Mouse (Mus musculus) left cerebral cortex, postnatal 25 days (tissue): ENCODE data around the gene Zfp146. TPM values are rescaled to one million over a fixed set of nuclear protein-coding genes. Genes with fewer than 3 reads are reported as not detected.
"Not testable (repeated sequence)": the region's sequence is repeated elsewhere in the genome, so short reads cannot be mapped to it uniquely, and the experiment has no call there.

Source experiments
- DNase-seq, 2 experiments: peaks; one replicate each; pipeline ENCODE4 v3.0.0; 2022; ENCODE audit warnings: low spot score in 2 of 2, mixed read lengths in 1 of 2
- intact Hi-C: fragments of 180-260 bp; cut with DNase I; formaldehyde crosslinking; loops from one replicate; pipeline ENCODE4 v1.15.1; 2025
- total RNA-seq, 2 experiments: library from RNA; stranded (reverse); gene quantifications; 2 replicates each; pipeline ENCODE4 v1.2.3; 2021

Zfp146 gene
- total RNA-seq, 2 experiments from 2014 or later, result 48.5 to 49.7 TPM

DNA sequence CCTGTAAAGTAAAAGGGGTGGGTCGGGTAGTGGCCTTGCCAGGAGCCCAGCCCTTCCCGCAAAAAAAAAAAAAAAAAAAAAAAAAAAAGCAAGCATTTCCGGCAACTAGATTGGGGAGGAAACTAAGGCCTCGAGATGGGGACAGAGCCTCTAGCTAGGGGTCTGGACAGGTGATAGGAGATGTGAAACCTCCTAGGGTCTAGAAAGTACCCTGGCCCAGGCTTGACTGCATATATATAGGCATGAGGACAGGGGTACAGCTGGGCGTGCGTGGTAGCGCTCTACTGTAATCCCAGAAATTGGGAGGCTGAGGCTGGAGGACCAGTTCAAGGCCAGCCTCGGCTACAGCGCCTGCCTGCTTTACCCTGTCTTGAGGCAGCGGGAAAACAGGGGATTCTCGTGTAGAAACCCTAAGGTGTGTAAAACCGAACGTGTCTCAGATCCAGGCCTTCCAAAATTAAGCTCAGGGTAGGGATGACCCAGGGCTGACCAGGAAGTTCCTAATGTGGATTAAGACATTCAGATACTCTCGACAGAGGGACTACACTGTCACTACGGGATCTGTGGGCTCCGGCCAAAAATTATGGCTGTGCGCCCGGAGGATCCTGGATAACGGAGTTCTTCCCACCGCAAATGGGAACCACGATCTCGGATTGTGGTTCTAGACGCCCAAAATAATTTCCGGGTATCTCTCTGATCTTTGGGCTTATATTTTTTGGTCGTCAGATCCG lies 24.7 kb upstream of the Zfp146 start:
- intact Hi-C loops, result no loop called here
- peak in 1 of 2 experiments; percentile 50 for DNase-seq

DNA sequence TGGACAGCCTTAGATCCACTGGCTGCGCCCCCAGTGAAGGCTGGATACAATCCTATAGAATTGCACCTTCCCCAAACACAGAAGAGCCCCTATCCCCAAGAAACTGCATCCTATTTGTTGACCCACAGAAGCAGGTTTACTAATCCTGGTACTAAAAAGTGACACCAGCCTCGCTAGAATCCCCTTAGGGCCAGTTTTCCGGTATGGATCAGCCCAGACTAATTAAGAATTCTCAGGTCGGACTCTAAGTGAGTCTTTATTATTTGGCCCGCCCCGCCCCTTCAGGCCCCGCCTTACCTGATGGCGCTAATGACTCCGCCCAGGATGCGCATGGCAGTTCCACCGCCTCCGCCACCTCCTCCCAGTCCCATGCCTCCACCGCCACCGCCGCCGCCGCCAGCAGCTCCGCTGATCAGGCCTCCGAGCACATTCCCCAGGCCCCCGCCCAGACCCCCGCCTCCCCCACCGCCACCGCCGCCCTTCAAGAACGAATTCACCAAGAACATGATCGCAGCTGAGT lies 24.1 kb upstream of the Zfp146 start:
- peak; percentile 61 to 71 for DNase-seq
- intact Hi-C loops, result no loop called here

DNA sequence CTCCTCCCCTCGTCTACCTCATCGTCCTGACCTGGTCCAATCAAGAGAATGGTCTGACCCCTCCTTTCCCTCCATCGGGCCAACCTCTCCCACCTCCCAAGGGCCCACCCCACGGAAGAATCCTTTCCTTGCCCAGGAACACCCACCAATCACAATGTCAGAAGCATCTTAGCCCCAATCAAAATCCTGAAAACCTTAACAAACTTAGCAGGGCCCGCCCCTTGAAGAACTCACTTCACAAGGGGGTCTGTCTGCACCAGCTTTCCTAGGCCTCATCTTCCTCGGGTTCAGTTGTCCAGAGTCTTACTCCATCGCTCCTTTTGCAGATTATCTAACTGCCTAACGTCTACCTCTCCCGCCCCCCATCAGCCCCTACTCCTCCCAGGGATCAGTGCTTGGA lies 23.5 kb upstream of the Zfp146 start:
- no peak for DNase-seq
- intact Hi-C loops, result no loop called here

DNA sequence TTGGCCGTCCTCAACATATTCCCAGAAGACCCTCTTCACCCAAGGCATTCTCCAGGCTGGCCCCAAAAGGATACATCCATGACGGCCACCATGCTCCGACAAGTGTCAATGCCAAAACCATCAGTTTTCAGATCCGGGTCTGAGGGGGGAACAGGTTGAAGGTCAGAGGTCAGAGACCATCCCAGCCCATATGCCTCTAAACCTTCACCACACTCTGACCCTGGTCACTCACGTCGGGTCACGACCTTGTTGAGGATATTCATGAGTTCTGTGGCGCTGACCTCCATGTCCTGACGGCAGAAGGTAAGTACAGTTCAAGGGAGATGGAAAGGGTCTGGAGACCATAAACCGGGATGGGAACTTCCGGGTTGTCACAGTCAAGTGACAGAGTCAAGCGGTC lies 22.5 kb upstream of the Zfp146 start:
- intact Hi-C loops, result no loop called here
- no peak for DNase-seq

DNA sequence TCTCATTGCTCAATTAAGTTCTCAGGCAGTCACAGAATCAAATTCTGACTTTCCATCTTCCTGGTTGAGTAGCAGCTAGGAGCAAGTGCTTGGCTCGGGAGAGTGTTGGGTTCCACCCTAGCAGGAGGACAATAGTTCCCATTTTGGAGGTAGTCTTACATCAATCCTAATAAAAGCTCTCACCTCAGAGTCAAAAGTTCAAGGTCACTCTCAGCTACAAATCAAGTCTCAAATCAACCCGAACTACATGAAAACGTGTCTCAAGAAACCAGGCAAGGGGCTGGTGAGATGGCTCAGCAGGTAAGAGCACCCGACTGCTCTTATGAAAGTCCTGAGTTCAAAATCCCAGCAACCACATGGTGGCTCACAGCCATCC lies 19.6 kb upstream of the Zfp146 start:
- DNase-seq, result no peak
- intact Hi-C loops, result no loop called here

DNA sequence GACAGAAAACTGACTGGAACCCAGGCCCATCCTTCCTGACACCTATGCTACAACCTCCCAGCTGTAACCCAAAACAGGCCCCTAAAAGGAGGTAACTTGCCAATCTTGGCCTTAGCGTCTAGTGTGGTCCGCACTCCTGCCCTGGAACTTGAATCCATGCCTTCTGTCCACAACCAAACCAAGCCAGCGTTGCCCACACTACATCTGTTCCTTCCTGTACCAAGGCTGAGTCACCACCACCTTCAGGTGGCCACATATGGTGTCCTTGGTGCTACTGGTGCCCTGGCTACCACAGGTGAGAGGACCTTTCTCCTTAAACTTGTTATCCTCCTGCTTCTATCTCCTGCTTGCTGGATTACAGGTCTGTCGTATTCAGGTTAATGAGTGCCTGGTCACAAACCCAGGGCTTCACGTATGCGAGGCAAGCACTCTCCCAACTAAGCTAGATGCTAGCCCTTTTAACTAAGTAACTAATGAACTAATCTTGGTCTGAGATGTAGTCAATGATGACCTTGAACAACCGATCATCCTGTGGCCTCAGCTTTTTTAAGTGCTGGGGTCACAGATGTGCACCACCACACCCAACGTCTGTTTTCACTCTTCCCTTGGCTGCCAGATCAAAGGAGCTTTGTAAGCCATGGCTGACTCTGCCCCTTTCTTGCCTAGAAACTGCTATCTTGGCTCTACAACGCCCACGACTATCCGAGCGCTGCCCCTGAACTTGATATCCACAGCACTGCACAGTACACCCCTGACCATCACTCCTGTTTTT lies 19.0 kb upstream of the Zfp146 start:
- no peak for DNase-seq
- intact Hi-C loops, result no loop called here

DNA sequence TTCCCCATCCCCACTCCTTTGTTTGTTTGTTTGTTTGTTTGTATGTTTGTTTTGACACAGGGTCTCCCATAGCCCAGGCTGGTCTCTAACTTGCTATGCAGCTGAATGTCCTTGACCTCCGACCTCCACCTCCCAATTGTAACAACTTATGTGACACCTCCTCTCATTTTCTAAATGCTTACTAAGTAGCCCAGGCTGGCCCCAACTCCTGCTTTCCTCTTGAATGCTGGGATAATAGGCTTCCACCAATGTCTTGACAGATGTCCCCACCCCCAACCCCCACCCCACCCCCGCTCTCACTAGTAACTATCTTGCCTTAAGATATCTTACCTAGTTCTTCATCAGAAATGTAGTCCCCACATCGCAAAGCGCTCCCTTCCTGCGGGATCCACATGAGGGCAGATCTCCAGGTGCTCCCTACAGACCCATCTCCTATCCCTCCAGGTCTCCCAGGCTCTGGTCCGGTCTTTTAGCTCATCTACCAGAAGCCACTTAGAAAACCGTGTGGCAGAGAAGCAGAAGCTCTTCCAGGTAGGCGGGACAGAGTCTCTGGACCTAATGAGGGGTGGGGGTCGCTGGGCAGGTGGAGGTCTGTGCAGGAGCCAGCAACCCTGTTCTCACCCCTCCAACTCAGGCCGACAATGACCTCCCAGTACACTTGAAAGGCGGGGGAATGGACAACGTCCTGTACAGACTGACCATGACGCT lies 15.2 kb upstream of the Zfp146 start:
- no peak for DNase-seq
- intact Hi-C loops, result loop anchor here (5.0 kb wide), 1 partner anchor 33 kb away; no protein-coding TSS in a partner anchor

DNA sequence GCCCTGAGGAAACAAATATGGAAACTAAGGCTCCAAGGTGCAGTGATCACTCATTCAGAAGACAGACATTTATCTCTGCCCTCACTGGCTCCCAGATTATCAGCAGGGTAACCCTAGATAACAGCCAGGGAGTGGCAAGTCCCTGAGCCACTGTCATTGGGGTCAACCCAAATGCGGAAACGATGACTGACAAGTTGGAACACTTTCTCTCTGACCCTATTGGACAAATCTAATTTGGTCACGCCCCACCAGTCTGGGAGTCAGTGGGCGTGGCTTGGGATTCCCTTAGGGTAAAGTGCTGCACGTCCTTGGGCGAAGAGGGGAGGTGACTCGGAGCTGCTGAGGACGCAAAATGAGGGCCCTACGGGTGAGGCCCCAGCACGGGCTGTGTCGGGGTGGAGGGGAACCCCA lies 14.3 kb upstream of the Zfp146 start, which contains the start of gene Cox7a1:
Gene Cox7a1 (plus strand): TSS at position 266 of the 411 bp plus-strand sequence.
- intact Hi-C loops, result loop anchor here (5.0 kb wide), 1 partner anchor 33 kb away; no protein-coding TSS in a partner anchor
- DNase-seq, result peak; percentile 53 to 68

DNA sequence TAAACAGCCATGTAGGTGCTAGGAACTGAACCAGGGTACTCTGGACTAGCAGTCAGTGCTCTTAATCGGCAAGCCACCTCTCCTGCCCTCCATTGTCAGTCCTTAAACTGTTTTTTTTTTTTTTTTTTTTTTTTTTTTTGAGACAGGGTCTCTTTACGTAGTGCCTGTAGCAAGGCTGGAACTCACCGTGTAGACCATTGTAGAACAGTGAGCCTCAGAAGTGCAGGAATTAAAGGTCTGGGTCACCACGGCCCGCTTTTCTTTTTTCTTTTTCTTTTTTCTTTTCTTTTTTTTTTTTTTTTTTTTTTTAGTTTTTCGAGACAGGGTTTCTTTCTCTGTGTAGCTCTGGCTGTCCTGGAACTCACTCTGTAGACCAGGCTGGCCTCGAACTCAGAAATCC lies 13.6 kb upstream of the Zfp146 start:
- not testable (repeated sequence) for DNase-seq
- intact Hi-C loops, result loop anchor here (5.0 kb wide), 1 partner anchor 34 kb away; no protein-coding TSS in a partner anchor

DNA sequence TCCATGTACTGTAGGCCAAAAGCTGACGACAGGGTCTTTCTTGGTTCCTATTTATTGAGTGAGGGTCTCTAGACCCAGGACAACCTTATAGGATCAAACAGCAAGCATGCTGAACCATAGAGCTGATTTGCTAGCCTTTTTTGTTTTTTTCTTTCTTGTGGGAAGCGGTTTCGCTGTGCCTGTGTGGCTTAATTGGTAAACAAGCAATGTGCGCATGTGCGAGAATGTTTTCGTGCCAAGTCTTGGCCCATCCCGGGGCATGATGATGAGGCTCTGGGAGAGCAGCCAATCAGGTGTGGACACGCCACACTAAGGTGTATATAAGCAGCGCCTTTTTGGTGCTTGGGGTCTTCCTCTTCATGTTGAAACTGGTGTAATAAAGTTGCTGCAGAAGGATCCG lies 12.4 kb upstream of the Zfp146 start:
- intact Hi-C loops, result loop anchor here (1.0 to 5.0 kb wide), 3 partner anchors 16 to 35 kb away; partner anchors contain the start of gene Capns1
- DNase-seq, result not testable (repeated sequence)

DNA sequence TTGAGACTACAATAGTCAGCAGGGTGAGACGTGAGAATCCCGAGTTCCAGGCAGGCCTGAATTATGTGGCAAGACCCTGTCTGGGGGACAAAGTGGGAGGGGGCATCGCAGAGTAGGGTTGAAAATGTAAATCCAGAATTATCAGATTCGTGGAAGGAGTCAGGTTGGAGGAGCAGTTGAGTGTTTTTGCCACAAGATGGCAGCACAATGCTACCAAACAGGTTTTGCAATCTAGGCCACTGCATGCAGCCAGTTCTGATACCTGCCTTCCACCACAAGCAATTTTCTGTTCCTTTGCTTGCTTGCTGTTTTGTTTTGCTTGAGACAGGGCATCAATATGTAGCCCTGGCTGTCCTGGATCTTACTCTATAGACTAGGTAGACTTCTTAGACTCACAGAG lies 11.8 kb upstream of the Zfp146 start:
- intact Hi-C loops, result loop anchor here (1.0 to 5.0 kb wide), 3 partner anchors 17 to 36 kb away; partner anchors contain the start of gene Capns1
- DNase-seq, result peak; percentile 74 to 77

DNA sequence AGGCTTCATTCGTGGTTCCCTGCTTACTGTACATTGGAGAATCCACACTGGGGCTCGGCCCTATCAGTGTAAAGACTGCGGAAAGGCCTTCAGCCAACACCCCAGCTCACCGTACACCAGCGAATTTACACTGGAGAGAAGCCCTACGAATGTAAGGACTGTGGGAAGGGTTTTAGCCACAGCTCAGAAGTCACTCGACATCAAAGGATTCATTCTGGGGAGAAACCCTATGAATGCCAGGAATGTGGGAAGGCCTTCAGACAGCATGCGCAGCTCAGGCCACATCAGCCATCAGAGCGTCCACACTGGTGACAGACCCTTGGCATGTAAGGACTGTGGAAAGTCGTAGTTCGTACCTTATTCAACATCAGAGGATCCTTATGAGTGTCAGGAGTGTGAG lies 8.7 kb upstream of the Zfp146 start:
- intact Hi-C loops, result no loop called here
- DNase-seq, result no peak

DNA sequence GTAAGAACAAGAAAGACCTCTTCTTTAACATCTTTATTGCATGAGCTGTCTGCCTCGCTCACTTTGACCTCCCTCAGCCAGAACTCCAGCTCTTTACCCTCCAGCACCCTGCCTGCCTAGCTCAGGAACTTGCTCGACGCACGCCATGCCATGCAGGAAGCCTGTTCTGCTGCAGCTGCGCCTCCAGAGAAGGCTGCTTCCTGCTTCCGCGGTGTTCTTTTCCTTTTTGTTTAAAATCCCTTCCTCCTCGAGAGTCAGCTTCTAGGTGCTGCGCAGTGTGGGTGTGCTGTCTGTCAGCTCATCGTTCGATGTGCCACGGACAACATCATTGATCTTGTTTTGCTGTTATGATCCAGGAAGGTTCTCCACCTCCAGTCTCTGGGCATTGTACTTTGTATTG lies 6.9 kb upstream of the Zfp146 start:
- DNase-seq, result no peak
- intact Hi-C loops, result no loop called here

DNA sequence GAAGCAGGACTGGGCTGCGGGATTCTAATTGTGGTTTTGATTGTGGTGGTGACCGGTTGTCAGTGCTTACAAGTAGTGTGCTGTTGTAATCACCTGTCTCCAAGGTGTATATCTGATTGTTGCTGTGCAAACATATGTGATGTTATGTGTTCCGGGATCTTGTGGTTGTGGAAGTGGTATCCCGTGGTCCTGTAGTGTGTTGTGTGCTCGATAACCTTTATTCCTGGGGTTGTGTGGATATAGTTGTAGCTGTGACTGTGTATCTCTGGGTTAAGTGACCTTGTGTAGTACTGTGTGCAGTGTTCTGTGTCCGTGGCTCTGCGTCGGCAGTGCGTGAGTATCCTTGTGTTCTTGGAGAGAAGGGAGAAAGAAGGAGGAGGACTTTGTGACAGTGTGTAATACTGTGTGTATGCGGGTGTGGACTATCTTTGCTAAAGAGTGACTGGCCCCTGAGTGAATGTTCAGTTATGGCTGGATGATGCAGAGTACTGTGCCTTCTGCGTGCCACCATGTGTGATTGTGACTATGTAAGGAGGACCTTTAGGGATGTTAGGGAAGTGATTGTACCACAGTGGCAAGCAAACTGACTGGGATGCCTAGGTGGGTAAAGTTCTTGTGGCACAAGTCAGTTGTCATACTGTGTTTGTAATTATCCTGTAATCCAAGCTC lies 867 bp upstream of the Zfp146 start:
- no peak for DNase-seq
- intact Hi-C loops, result no loop called here

DNA sequence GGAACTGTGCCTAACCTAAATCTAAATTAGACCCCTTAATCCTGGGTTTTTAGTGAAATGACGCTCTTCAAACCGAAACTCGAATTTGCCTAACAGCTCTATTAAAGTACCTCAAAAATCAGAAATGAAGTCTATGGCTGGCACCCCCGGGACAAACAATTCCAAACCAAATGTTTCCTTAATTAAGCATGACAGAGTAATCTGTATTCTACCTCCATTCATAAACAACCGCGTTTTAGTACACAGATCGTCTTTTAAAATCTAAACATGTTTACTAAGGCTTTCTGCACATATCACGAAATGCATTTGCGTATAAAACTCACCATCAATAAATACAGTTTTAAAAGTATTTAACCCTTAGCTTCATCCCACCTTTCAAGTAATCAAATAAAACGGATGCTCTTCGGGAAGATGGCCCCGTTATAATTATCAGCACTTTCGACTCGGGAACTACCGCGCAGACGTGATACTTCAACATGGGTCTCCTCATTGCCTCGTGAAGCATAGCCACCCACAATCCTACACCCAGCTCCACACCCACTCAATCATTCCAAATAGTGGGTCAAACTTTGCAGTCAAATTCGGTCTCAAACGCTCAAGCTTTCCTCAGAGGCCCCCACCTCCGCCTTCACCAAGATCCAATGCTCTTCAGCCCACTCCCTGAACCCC lies 502 bp downstream of the Zfp146 start:
- intact Hi-C loops, result loop anchor here (2.0 kb wide), 1 partner anchor 74 kb away; the partner anchor contains the start of gene Zfp260
- no peak for DNase-seq

DNA sequence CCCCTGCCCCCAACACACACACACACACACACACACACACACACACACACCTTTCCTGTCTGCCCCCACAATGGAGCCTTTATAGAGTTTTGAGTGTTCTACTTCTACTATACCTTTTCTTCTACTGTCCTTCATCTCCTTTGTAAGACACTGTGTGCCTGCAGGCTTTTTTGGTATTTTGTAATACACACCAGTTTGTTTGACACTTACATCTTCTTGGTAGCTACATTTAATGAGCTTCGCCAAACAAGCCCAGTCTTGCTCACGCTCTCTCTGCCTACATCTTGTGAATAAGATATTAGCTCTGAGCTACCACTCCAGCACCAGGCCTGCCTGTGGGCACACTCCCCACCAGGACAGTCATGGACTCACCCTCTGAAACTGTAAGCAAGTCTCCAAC lies 4.8 kb downstream of the Zfp146 start:
- DNase-seq, result no peak
- intact Hi-C loops, result no loop called here

DNA sequence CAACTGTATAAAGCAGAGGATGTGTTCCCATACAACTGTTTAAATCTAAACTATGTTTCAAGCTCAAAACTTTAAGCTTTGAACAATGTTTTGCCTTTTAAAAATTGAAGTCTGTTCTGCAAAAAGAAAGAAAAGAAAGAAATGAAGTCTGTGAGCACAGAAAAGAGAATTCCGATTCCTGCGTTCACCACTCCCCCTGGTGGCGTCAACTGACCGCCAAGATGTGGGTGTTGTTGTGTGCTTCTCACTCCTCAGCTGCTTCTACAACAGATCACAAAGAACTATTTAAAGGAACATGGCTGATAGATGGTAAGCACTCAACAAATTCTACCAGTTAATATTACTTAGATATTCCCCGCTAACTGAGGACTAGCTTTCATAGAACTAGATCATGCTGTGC lies 6.4 kb downstream of the Zfp146 start:
- intact Hi-C loops, result no loop called here
- DNase-seq, result peak in 1 of 2 experiments; percentile 28

DNA sequence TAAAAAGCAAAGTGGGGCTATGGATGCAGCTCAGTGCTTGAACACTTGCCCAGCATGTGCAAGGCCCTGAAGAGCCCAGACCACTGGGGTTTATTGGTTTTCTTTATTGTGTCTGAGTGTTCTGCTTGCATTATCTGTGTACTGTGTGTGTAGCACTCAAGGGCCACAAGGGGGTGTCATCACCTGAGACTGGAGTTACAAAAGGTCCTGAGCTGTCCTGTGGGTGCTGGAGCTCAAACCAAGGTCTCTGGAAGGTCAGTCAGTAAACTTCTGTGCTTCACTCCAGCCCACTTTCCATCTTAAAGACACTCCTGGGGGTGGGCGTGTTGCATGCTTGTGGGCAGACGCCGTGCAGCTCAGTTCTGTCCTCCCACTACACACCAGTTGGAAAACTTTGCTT lies 14.0 kb downstream of the Zfp146 start:
- intact Hi-C loops, result no loop called here
- DNase-seq, result no peak

DNA sequence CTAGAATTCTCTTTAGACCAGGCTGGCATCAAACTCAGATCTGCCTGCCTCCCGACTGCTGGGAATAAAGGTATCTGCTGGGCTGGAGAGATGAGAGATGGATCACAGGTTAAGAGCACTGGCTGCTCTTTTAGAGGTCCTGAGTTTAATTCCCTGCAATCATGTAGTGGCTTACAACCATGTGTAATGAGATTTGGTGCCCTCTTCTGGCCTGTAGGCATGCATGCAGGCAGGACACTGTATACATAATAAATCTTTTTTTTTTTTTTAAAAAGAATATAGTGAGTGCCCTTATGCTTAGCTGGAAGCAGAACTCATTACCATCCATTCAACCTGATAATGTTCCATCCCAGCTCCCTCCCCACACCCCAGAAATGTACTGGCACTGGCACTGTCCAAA lies 15.5 kb downstream of the Zfp146 start:
- DNase-seq, result no peak
- intact Hi-C loops, result no loop called here
